Mouse (Mus musculus): ENCODE measurements at regions not wholly inside any gene's neighbourhood (a gene's known extent, or its start where the extent isn't known, plus 50 kb on each side); places are given as distances from the start of the nearest gene placed in this dataset.
"Not testable (repeated sequence)": the region's sequence is repeated elsewhere in the genome, so short reads cannot be mapped to it uniquely, and the experiment has no call there.

DNA sequence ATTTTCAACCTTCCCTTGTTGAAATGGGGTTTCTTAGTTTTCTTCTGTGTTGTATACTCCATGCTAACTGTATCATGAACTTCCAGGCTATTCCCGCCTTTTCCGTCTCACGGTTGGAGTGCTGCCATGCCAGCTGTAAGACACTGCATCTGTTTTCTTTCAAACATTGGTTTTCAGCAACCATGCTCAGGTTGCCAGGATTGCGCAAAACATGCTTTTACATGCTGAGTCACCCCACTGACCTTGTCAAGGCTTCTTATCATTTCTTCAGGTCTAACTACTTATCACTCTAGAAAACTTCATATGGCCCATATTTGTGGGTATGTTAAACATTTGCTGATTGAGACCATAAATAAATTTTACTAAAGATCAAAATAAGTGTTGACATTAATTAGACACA is 551.2 kb downstream of the Tlr4 start:
- Histone ChIP-seq H3K27me3 (ENCODE audit: control insufficient read depth, insufficient read depth, low read length) (no peaks in the 10 kb centered on the region), H3K4me3 (ENCODE audit: low read depth, low read length) (no peak overlapping the region), H3K36me3 (ENCODE audit: control insufficient read depth, insufficient read depth, low read length) (no peaks in the 10 kb centered on the region), H3K4me2 (ENCODE audit: low read depth) (no peak overlapping the region), H3K4me1 (ENCODE audit: control insufficient read depth, insufficient read depth, low read length) (no peaks in the 10 kb centered on the region), H3K27ac (ENCODE audit: low read depth, low read length) (no peak overlapping the region), H3K9ac (ENCODE audit: low read length) (no peak overlapping the region), H3K9me3 (ENCODE audit: control insufficient read depth, low read length) (no peaks in the 10 kb centered on the region)
- ATAC-seq (ENCODE audit: insufficient read depth, low FRiP score, low TSS enrichment): no peak
- 92% methylated on average over 4 of the region's 4 CpGs for WGBS
- DNase-seq (ENCODE audit: low spot score): no peak

DNA sequence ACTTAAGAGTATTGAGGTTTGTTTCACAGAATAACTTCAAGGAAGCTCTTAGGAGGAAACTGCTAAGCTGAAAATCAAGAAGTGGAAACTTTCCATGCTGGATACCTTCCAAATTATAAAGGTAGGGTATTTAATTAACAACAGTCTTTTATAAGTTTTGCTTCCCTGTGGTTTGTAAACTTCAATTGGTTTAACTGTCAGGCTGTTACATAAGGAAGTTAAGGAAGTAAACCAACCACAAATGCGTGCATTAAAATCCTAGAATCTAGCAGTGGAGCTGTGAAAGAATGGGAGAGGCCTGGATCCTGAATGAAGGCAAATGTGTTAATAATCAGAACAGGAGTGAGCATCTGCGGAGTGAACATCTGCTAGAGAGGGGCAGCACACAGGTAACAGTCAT is 560.5 kb downstream of the Tlr4 start:
- WGBS: 94% methylated on average over 2 of the region's 2 CpGs
- H3K27ac ChIP-seq (ENCODE audit: low read depth, low read length): no peak overlapping the region
- H3K4me1 ChIP-seq (ENCODE audit: control insufficient read depth, insufficient read depth, low read length): no peaks in the 10 kb centered on the region
- H3K4me3 ChIP-seq (ENCODE audit: low read depth, low read length): no peak overlapping the region
- H3K4me2 ChIP-seq (ENCODE audit: low read depth): no peak overlapping the region
- no peaks in the 10 kb centered on the region for H3K9me3 ChIP-seq (ENCODE audit: control insufficient read depth, low read length)
- ATAC-seq (ENCODE audit: insufficient read depth, low FRiP score, low TSS enrichment) (no peak), DNase-seq (ENCODE audit: low spot score) (no peak)
- H3K27me3 ChIP-seq (ENCODE audit: control insufficient read depth, insufficient read depth, low read length): no peaks in the 10 kb centered on the region
- H3K36me3 ChIP-seq (ENCODE audit: control insufficient read depth, insufficient read depth, low read length): no peaks in the 10 kb centered on the region
- no peak overlapping the region for H3K9ac ChIP-seq (ENCODE audit: low read length)

DNA sequence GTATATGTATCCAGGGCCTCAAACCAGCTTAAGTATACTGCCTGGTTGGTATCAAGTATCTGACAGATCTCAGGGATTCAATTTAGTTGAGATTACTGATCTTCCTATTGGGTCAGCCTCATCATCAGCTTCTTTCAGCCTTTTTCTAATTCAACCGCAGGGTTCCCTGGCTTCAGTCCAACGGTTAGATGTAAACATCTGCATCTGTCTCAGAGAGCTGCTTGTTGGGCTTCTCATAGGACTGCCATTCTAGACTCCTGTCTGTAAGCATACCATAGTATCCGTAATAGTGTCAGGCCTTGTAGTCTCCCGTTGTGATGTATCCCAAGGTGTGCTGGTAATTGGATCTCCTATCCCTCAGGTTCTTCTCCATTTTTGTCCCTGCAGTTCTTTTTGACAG is 575.6 kb downstream of the Tlr4 start:
- Histone ChIP-seq H3K4me3 (ENCODE audit: low read depth, low read length) (no peak overlapping the region), H3K4me2 (ENCODE audit: low read depth) (no peak overlapping the region), H3K36me3 (ENCODE audit: control insufficient read depth, insufficient read depth, low read length) (no peaks in the 10 kb centered on the region), H3K9ac (ENCODE audit: low read length) (no peak overlapping the region), H3K9me3 (ENCODE audit: control insufficient read depth, low read length) (no peaks in the 10 kb centered on the region), H3K27ac (ENCODE audit: low read depth, low read length) (no peak overlapping the region), H3K27me3 (ENCODE audit: control insufficient read depth, insufficient read depth, low read length) (no peaks in the 10 kb centered on the region), H3K4me1 (ENCODE audit: control insufficient read depth, insufficient read depth, low read length) (no peaks in the 10 kb centered on the region)
- ATAC-seq (ENCODE audit: insufficient read depth, low FRiP score, low TSS enrichment) (no peak), DNase-seq (ENCODE audit: low spot score) (no peak)
- WGBS: 93% methylated on average over 4 of the region's 4 CpGs

DNA sequence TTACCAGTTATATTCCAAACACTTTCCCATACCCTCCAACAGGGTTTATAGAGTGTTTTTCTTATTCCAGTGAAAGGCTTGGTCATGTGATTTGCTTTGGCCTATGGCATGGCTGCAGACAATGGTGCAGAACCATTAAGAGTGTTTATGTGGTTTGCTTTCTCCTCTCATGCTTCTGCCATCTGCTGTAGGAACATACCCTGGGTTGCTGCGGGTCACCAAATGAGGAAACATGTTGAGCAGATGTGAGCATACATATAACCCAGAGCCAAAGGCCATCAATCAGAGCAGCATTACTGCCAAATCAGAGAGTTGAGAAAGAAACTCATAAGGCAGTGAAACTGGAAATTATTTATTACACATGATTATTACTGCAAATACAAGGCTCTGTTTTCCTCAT is 596.7 kb downstream of the Tlr4 start:
- DNase-seq (ENCODE audit: low spot score) (no peak), ATAC-seq (ENCODE audit: insufficient read depth, low FRiP score, low TSS enrichment) (no peak)
- no peaks in the 10 kb centered on the region for H3K4me1 ChIP-seq (ENCODE audit: control insufficient read depth, insufficient read depth, low read length)
- no peak overlapping the region for H3K4me3 ChIP-seq (ENCODE audit: low read depth, low read length)
- H3K9ac ChIP-seq (ENCODE audit: low read length): no peak overlapping the region
- no peak overlapping the region for H3K27ac ChIP-seq (ENCODE audit: low read depth, low read length)
- H3K36me3 ChIP-seq (ENCODE audit: control insufficient read depth, insufficient read depth, low read length): no peaks in the 10 kb centered on the region
- no peaks in the 10 kb centered on the region for H3K27me3 ChIP-seq (ENCODE audit: control insufficient read depth, insufficient read depth, low read length)
- H3K9me3 ChIP-seq (ENCODE audit: control insufficient read depth, low read length): no peaks in the 10 kb centered on the region
- H3K4me2 ChIP-seq (ENCODE audit: low read depth): no peak overlapping the region
- WGBS: 68% methylated on average over 1 of the region's 1 CpGs

DNA sequence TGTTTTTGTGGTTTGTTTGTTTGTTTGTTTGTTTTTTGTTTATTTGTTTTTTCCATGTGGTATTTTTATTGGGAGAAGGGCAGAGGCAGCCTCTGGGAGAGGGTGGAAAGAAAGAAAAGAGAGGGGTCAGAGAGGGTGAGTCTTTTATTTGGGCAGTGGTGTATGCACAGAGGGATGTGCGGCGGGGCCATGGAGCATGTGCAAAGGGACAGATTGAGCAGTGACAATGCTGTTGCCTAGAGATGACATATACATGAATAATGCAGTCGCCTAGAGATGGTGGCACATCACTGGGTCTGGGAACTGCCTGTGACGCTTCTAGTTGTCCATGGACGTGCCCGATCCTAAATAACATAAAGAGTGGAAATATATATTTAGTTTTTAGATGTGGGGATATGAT is 598.3 kb downstream of the Tlr4 start:
- Histone ChIP-seq H3K9me3 (ENCODE audit: control insufficient read depth, low read length) (no peaks in the 10 kb centered on the region), H3K4me1 (ENCODE audit: control insufficient read depth, insufficient read depth, low read length) (no peaks in the 10 kb centered on the region), H3K27me3 (ENCODE audit: control insufficient read depth, insufficient read depth, low read length) (no peaks in the 10 kb centered on the region), H3K36me3 (ENCODE audit: control insufficient read depth, insufficient read depth, low read length) (no peaks in the 10 kb centered on the region), H3K4me3 (ENCODE audit: low read depth, low read length) (no peak overlapping the region), H3K9ac (ENCODE audit: low read length) (no peak overlapping the region), H3K27ac (ENCODE audit: low read depth, low read length) (no peak overlapping the region), H3K4me2 (ENCODE audit: low read depth) (no peak overlapping the region)
- peak; percentile 38; the same call in 1 of the 2 replicates for ATAC-seq (ENCODE audit: insufficient read depth, low FRiP score, low TSS enrichment)
- no peak for DNase-seq (ENCODE audit: low spot score)
- WGBS: 85% methylated on average over 6 of the region's 6 CpGs

DNA sequence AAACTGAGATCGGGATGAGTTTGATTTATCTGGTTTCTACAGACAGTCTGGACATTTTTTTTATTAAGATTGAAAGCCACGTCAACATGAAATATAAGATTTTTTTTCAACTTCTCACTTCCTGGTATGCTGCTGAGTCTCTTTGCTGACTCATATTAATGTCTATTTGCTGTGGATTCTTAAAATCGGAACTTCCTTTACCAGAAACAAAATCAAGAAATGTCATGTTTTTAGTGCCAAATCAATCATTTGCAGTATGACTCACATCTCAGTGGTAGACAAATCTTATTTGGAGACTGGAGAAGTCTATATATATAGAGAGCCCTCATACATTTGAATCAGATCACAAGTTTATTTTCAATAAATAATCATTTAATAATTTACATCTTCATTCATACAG is 620.5 kb downstream of the Tlr4 start:
- Histone ChIP-seq H3K27ac (ENCODE audit: low read depth, low read length) (no peak overlapping the region), H3K27me3 (ENCODE audit: control insufficient read depth, insufficient read depth, low read length) (no peaks in the 10 kb centered on the region), H3K4me1 (ENCODE audit: control insufficient read depth, insufficient read depth, low read length) (no peaks in the 10 kb centered on the region), H3K4me3 (ENCODE audit: low read depth, low read length) (no peak overlapping the region), H3K4me2 (ENCODE audit: low read depth) (no peak overlapping the region), H3K36me3 (ENCODE audit: control insufficient read depth, insufficient read depth, low read length) (no peaks in the 10 kb centered on the region), H3K9me3 (ENCODE audit: control insufficient read depth, low read length) (no peaks in the 10 kb centered on the region), H3K9ac (ENCODE audit: low read length) (no peak overlapping the region)
- no peak for DNase-seq (ENCODE audit: low spot score)
- WGBS: 88% methylated on average over 3 of the region's 3 CpGs
- ATAC-seq (ENCODE audit: insufficient read depth, low FRiP score, low TSS enrichment): no peak

DNA sequence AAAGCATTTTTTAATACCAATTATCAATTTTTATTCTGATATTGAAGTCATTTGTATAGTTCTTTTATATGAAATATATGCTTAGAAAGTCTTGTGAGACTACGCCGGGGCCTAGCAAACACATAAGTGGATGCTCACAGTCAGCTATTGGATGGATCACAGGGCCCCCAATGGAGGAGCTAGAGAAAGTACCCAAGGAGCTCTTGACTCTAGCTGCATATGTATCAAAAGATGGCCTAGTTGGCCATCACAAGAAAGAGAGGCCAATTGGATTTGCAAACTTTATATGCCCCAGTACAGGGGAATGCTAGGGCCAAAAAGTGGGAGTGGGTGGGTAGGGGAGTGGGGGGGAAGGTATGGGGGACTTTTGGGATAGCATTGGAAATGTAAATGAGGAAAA is 632.5 kb downstream of the Tlr4 start:
- ATAC-seq (ENCODE audit: insufficient read depth, low FRiP score, low TSS enrichment); H3K4me3 ChIP-seq (ENCODE audit: low read depth, low read length); H3K27me3 ChIP-seq (ENCODE audit: control insufficient read depth, insufficient read depth, low read length); DNase-seq (ENCODE audit: low spot score); H3K4me2 ChIP-seq (ENCODE audit: low read depth); H3K27ac ChIP-seq (ENCODE audit: low read depth, low read length); H3K36me3 ChIP-seq (ENCODE audit: control insufficient read depth, insufficient read depth, low read length); H3K4me1 ChIP-seq (ENCODE audit: control insufficient read depth, insufficient read depth, low read length); H3K9ac ChIP-seq (ENCODE audit: low read length); H3K9me3 ChIP-seq (ENCODE audit: control insufficient read depth, low read length): not testable (repeated sequence)
- 92% methylated on average over 2 of the region's 2 CpGs for WGBS

DNA sequence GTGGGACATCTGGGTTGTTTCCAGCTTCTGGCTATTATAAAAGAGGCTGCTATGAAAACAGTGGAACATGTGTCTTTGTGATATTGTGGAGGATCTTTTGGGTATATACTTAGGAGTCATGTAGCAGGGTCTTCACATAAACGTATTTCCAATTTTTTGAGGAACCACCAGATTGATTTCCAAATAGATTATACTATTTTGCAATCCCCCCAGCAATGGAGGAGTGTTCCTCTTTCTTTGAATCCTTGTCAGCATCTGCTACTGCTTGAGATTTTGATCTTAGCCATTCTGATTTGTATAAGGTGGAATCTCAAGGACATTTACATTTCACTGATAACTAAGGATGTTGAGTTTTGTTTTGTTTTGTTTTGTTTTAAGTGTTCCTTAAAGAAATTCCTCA is 645.6 kb downstream of the Tlr4 start:
- no peak overlapping the region for H3K4me3 ChIP-seq (ENCODE audit: low read depth, low read length)
- no peak overlapping the region for H3K9ac ChIP-seq (ENCODE audit: low read length)
- no peaks in the 10 kb centered on the region for H3K9me3 ChIP-seq (ENCODE audit: control insufficient read depth, low read length)
- no peak for DNase-seq (ENCODE audit: low spot score)
- H3K36me3 ChIP-seq (ENCODE audit: control insufficient read depth, insufficient read depth, low read length): no peaks in the 10 kb centered on the region
- H3K27me3 ChIP-seq (ENCODE audit: control insufficient read depth, insufficient read depth, low read length): no peaks in the 10 kb centered on the region
- no peak for ATAC-seq (ENCODE audit: insufficient read depth, low FRiP score, low TSS enrichment)
- 80% methylated on average over 1 of the region's 1 CpGs for WGBS
- no peak overlapping the region for H3K27ac ChIP-seq (ENCODE audit: low read depth, low read length)
- H3K4me1 ChIP-seq (ENCODE audit: control insufficient read depth, insufficient read depth, low read length): no peaks in the 10 kb centered on the region
- H3K4me2 ChIP-seq (ENCODE audit: low read depth): no peak overlapping the region

DNA sequence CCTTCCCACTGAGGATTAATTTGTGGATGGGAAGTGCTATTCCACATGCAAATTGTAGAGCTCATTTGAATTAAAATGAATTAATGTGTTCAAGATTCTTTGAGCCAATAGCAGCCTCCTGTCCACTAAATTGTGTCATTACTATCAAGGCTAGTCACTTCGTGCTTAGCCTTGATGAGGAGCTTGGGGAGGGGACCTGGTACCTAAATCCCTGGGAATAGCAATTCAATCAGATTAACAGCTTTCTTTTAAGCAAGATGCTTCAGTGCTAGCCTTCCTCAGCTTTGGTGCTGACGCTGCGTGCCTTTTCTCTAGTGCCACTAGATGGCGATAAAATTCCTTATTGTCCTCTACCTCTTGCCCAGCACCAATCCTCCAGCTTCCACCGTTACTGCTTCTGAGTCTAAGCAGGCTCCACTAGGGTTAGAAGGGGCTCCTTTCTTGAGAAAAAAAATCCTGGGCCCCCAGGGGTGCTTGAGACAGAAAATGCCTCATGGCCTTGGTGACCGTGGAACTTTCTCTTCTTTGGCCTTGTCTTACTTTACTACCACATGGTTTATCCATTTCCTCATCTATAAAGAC is 650.0 kb downstream of the Tlr4 start:
- ATAC-seq (ENCODE audit: insufficient read depth, low FRiP score, low TSS enrichment) (peak; percentile 89), DNase-seq (ENCODE audit: low spot score) (peak; percentile 49)
- H3K9me3 ChIP-seq (ENCODE audit: control insufficient read depth, low read length): no peaks in the 10 kb centered on the region
- H3K4me3 ChIP-seq (ENCODE audit: low read depth, low read length): no peak overlapping the region
- H3K36me3 ChIP-seq (ENCODE audit: control insufficient read depth, insufficient read depth, low read length): no peaks in the 10 kb centered on the region
- WGBS: 10% methylated on average over 6 of the region's 6 CpGs
- H3K27me3 ChIP-seq (ENCODE audit: control insufficient read depth, insufficient read depth, low read length): no peaks in the 10 kb centered on the region
- H3K4me1 ChIP-seq (ENCODE audit: control insufficient read depth, insufficient read depth, low read length): no peaks in the 10 kb centered on the region
- H3K27ac ChIP-seq (ENCODE audit: low read depth, low read length): no peak overlapping the region
- no peak overlapping the region for H3K4me2 ChIP-seq (ENCODE audit: low read depth)
- H3K9ac ChIP-seq (ENCODE audit: low read length): no peak overlapping the region

All from neural tube, embryonic 11.5 days (tissue).